Mouse (Mus musculus) embryonic fibroblast, embryonic 13.5 days (primary cell): ENCODE results near the gene Lmx1b. TPM values are rescaled to one million over a fixed set of nuclear protein-coding genes. Genes with fewer than 3 reads are reported as not detected.

Experiments
- H3K27ac ChIP-seq: 2 replicates; pipeline ENCODE4 v1.5.1; 2012; ENCODE audit warnings: low read length, control low read depth, inconsistent platforms; ENCODE audit not compliant: insufficient read depth
- H3K4me1 ChIP-seq: 2 replicates; pipeline ENCODE4 v1.6.1; 2011; ENCODE audit warnings: low read length; ENCODE audit not compliant: control insufficient read depth, insufficient read depth
- H3K4me3 ChIP-seq: 2 replicates; pipeline ENCODE4 v1.5.1; 2011; ENCODE audit warnings: mild to moderate bottlenecking, control low read depth, low read length; ENCODE audit not compliant: insufficient read depth
- CTCF ChIP-seq: IDR thresholded peaks from 2 replicates; pipeline ENCODE4 v1.5.1; 2011; ENCODE audit warnings: mild to moderate bottlenecking, control low read depth, low read length, moderate library complexity, borderline replicate concordance; ENCODE audit not compliant: insufficient read depth
- POLR2A ChIP-seq: IDR thresholded peaks from 2 replicates; pipeline ENCODE4 v1.6.1; 2011; ENCODE audit warnings: low read depth, mild to moderate bottlenecking, control low read depth, low read length, moderate library complexity
- polyA plus RNA-seq: library from polyadenylated mRNA; stranded (reverse); fragments of >200 nt; gene quantifications from 2 replicates; pipeline ENCODE4 v1.2.4, GENCODE M21; 2011; ENCODE audit warnings: low read depth; ENCODE audit not compliant: missing spikeins, insufficient read length

The Lmx1b gene
- polyA plus RNA-seq, 1 experiment, result 2.8 TPM

DNA sequence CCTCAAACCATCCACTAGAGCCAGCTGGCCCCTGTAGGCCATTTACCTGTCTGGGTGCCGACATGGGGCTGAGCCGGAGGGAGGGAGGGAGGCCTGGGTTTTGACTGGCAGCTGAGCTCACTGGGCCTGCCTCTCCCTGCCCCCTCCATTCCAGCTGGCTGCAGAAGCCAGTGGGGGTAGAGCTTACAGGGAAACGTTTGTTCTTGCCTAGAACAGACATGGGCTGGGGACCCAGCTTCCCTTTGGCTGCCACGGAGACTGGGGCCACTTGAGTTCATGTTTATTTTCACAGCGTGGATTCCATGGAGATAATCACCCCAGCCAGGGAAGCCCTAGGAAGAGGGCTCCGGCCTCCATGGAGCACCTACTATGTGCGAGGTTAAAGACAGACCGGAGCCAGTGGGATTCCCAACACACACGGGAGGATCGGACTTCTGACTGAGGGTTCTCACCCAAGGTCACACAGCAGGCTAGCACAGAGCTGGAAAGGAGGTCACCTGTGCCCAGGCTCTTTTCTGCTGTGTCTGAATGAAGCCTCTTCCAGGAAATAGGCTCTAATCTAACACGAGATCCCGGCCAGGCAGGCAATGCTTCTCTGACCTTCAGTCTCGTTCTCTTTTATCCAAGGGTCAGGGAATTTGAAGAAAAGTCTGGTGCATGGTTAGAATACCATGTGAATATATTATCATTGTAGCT lies 25.2 kb upstream of the Lmx1b start:
- TF ChIP-seq CTCF, result no peak
- no peak for TF ChIP-seq POLR2A
- Histone ChIP-seq H3K4me1 (no peaks in the 10 kb centered on the region), H3K27ac (no peak overlapping the region), H3K4me3 (no peak overlapping the region)

- no peak overlapping the region for H3K27ac ChIP-seq
- no peak overlapping the region for H3K4me3 ChIP-seq
- no peaks in the 10 kb centered on the region for H3K4me1 ChIP-seq
- TF ChIP-seq CTCF (no peak), POLR2A (no peak)
Observed at GRCm38 (mm10) chr2:33664661-33665060, 24.4 kb upstream of the Lmx1b start.

GRCm38 (mm10) chr2:33659288-33659629 lies 18.9 kb upstream of the Lmx1b start:
- Histone ChIP-seq H3K4me1 (no peaks in the 10 kb centered on the region), H3K27ac (no peak overlapping the region), H3K4me3 (peak overlapping the region; percentile 14; the same call in 1 of the 2 replicates)
- TF ChIP-seq POLR2A, result no peak
- TF ChIP-seq CTCF, result no peak

GRCm38 (mm10) chr2:33658602-33659287 lies 18.4 kb upstream of the Lmx1b start:
- TF ChIP-seq POLR2A, result no peak
- no peak for TF ChIP-seq CTCF
- no peaks in the 10 kb centered on the region for H3K4me1 ChIP-seq
- H3K4me3 ChIP-seq, result peak overlapping the region; percentile 14; the same call in 1 of the 2 replicates
- no peak overlapping the region for H3K27ac ChIP-seq

DNA sequence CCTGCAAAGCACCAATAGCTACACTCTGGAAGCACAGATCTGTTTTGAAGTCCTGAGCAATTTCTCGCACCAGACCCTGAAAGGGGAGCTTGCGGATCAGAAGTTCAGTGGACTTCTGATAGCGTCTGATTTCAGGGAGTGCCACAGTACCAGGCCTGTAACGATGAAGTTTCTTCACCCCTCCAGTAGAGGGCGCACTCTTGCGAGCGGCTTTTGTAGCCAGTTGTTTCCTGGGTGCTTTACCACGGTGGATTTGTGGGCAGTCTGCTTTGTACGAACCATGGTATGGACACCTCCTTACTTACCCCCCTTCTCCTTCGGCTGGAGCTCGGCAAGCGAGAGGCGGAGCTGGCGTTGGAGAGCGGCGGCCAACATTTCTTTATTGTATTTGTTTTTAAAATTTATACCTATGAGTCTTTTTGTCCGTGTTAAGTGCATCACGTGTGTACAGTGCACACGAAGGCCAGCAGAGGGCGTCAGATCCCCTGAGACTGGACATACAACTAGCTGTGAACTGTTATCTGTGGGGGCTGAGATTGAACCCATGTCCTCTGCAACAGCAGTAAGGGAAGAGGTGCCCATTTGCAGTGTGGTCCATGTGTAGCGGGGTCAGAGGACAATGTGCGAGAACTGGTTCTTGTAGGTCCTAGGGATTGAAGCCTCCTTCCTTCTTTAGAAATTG lies 12.3 kb upstream of the Lmx1b start:
- Histone ChIP-seq H3K4me1 (no peaks in the 10 kb centered on the region), H3K27ac (no peak overlapping the region), H3K4me3 (no peak overlapping the region)
- TF ChIP-seq CTCF (peak; percentile 3; the same call in 1 of the 2 replicates), POLR2A (no peak)

- H3K27ac ChIP-seq, result no peak overlapping the region
- H3K4me1 ChIP-seq, result no peaks in the 10 kb centered on the region
- TF ChIP-seq CTCF, result no peak
- no peak for TF ChIP-seq POLR2A
- no peak overlapping the region for H3K4me3 ChIP-seq
Observed at GRCm38 (mm10) chr2:33649371-33649770, 9.1 kb upstream of the Lmx1b start.

- H3K27ac ChIP-seq, result no peak overlapping the region
- TF ChIP-seq POLR2A, result no peak
- no peak for TF ChIP-seq CTCF
- H3K4me1 ChIP-seq, result no peaks in the 10 kb centered on the region
- H3K4me3 ChIP-seq, result no peak overlapping the region
Observed at GRCm38 (mm10) chr2:33648894-33649293, 8.6 kb upstream of the Lmx1b start.

DNA sequence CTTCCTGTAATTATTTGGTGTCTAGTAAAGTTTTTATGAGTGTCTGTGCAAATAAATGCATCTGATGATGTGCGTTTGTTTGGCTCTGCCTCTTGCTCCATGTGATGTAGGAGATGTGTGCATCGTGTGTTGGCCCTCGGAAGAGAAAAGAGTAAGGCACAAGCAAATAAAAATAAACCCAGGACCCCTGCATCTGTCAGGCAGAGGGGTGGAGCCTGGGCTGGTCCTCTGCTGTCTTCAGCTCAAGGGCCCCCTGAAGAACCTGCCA lies 5.9 kb upstream of the Lmx1b start:
- H3K27ac ChIP-seq, result no peak overlapping the region
- no peaks in the 10 kb centered on the region for H3K4me1 ChIP-seq
- no peak overlapping the region for H3K4me3 ChIP-seq
- TF ChIP-seq POLR2A (no peak), CTCF (no peak)

- Histone ChIP-seq H3K4me3 (no peak overlapping the region), H3K4me1 (no peaks in the 10 kb centered on the region), H3K27ac (no peak overlapping the region)
- TF ChIP-seq CTCF (no peak), POLR2A (no peak)
Observed at GRCm38 (mm10) chr2:33645538-33646282, 5.4 kb upstream of the Lmx1b start.
